Mouse (Mus musculus): Measurements from ENCODE around the gene Dhx35.

DNA sequence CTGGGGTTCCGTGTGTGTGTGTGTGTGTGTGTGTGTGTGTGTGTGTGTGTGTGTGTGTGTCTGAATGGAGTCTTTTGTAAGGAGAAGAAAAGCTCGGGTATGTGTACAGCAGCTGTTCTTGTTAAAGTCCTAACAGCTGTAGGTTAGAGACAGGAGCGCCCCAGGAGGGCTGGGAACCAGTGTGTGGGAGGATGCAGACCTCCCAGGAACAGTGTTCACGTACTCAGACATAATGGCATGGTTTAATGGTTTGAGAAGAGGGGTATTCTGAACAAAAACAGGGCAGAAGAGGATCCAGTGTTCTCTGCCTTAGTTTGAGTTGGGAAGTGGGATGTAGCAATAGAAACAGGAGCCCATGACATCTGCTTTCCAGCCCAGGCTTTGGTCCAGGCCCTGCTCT lies 4.7 kb downstream of the Dhx35 start:
- no peak for TF ChIP-seq POLR2A (IDR thresholded peaks at IDR 0.05; ENCODE audit: borderline replicate concordance, extremely low read depth, low read depth, low read length)
- no peak for TF ChIP-seq CTCF (IDR thresholded peaks at IDR 0.05; ENCODE audit: insufficient read depth, low read length)

Measured in lung, adult 2 months (tissue).